Mouse (Mus musculus) lung, postnatal 0 days (tissue): ENCODE data around the gene Ctnna2. TPM values are rescaled to one million over a fixed set of nuclear protein-coding genes. Genes with fewer than 3 reads are reported as not detected.

Experiments
- ATAC-seq: fragments of 200-750 bp; cut with Nextera tagmentation; 2 replicates; pipeline ENCODE4 v1.8.0; 2017; ENCODE audit warnings: moderate library complexity
- DNase-seq: peaks from one replicate; pipeline ENCODE4 v3.0.0-alpha.2; 2016; ENCODE audit warnings: low spot score
- H3K27ac ChIP-seq: fragments of 300-500 bp; sonication (generic); 2 replicates; pipeline ENCODE4 v1.5.1; 2014; ENCODE audit warnings: antibody characterized with exemption, mild to moderate bottlenecking, low read length, mixed read lengths
- H3K27me3 ChIP-seq: fragments of 300-500 bp; sonication (generic); replicated peaks from 2 replicates; pipeline ENCODE4 v1.6.1; 2014; ENCODE audit warnings: low read length, mixed read lengths; ENCODE audit not compliant: insufficient read depth
- H3K36me3 ChIP-seq: fragments of 300-500 bp; sonication (generic); 2 replicates; pipeline ENCODE4 v1.6.1; 2014; ENCODE audit warnings: low read length, mixed read lengths; ENCODE audit not compliant: insufficient read depth
- H3K4me1 ChIP-seq: fragments of 300-500 bp; sonication (generic); 2 replicates; pipeline ENCODE4 v1.6.1; 2014; ENCODE audit warnings: antibody characterized with exemption, low read depth, low read length, mixed read lengths; ENCODE audit not compliant: insufficient read depth
- H3K4me2 ChIP-seq: fragments of 300-500 bp; sonication (generic); replicated peaks from 2 replicates; pipeline ENCODE4 v1.6.1; 2014; ENCODE audit warnings: low read depth, mild to moderate bottlenecking, low read length, moderate library complexity, mixed read lengths
- H3K4me3 ChIP-seq: fragments of 300-500 bp; sonication (generic); 2 replicates; pipeline ENCODE4 v1.5.1; 2014; ENCODE audit warnings: low read depth, low read length
- H3K9ac ChIP-seq: fragments of 300-500 bp; sonication (generic); replicated peaks from 2 replicates; pipeline ENCODE4 v1.6.1; 2014; ENCODE audit warnings: low read depth, mild to moderate bottlenecking
- H3K9me3 ChIP-seq: fragments of 300-500 bp; sonication (generic); 2 replicates; pipeline ENCODE4 v1.6.1; 2016; ENCODE audit warnings: low read length, mixed read lengths
- CTCF ChIP-seq: IDR thresholded peaks from 2 replicates; pipeline ENCODE4 v1.5.1; 2016; ENCODE audit warnings: antibody characterized with exemption, mild to moderate bottlenecking
- EP300 ChIP-seq: IDR thresholded peaks from 2 replicates; pipeline ENCODE4 v1.6.1; 2016; ENCODE audit warnings: antibody characterized with exemption, mild to moderate bottlenecking, control low read depth
- WGBS: fragments of 180-500 bp; shearing (Covaris S2); extraction: QIAGEN DNeasy Blood & Tissue Kit; methylation state at CpG from one replicate; pipeline ENCODE4 v1.1.7; 2014; 5-methylcytosine and 5-hydroxymethylcytosine counted together
- polyA plus RNA-seq: library from polyadenylated mRNA; unstranded; fragments of >200 nt; fragmentation: Nextera tagmentation; extraction: Ambion mirVana; gene quantifications from 2 replicates; pipeline ENCODE4 v1.2.1, GENCODE M21; 2015

Ctnna2 gene
- polyA plus RNA-seq, 1 experiment from 2014 or later: 0.06 TPM

- TF ChIP-seq CTCF (no peak), EP300 (no peak)
- DNase-seq: no peak
- Histone ChIP-seq H3K9me3 (no peaks in the 10 kb centered on the region), H3K27ac (no peak overlapping the region), H3K4me2 (no peak overlapping the region), H3K27me3 (no peaks in the 10 kb centered on the region), H3K4me1 (no peaks in the 10 kb centered on the region), H3K36me3 (no peaks in the 10 kb centered on the region), H3K4me3 (no peak overlapping the region), H3K9ac (no peak overlapping the region)
- no peak for ATAC-seq
- 71% methylated on average over 2 of the region's 2 CpGs for WGBS
These were observed 929.3 kb downstream of the Ctnna2 start for GRCm38 (mm10) chr6:77050193-77050592.

DNA sequence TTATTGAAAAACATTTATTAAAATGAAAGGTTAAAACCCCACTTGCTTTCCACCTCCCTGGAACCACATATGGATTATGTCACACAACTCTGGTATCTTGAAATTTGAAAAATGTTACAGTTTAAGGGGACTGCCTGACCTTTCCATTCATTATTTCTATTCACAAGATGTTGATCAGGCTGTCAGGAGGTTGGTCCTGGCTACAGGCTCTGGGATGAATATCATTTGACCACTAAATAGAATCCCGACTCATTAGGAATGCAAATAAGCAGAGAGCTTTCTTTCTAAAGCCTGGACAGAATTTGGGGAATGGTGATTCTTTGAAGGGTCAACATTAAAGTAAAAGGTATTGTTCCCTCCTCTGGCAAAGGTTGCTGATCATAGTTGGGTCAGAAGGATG is 931.9 kb downstream of the Ctnna2 start:
- ATAC-seq: no peak
- Histone ChIP-seq H3K4me3 (no peak overlapping the region), H3K36me3 (no peaks in the 10 kb centered on the region), H3K27me3 (no peaks in the 10 kb centered on the region), H3K4me2 (no peak overlapping the region), H3K4me1 (no peaks in the 10 kb centered on the region), H3K27ac (no peak overlapping the region), H3K9ac (no peak overlapping the region), H3K9me3 (no peaks in the 10 kb centered on the region)
- DNase-seq: no peak
- TF ChIP-seq EP300 (no peak), CTCF (no peak)
- WGBS: 64% methylated on average over 1 of the region's 1 CpGs

DNA sequence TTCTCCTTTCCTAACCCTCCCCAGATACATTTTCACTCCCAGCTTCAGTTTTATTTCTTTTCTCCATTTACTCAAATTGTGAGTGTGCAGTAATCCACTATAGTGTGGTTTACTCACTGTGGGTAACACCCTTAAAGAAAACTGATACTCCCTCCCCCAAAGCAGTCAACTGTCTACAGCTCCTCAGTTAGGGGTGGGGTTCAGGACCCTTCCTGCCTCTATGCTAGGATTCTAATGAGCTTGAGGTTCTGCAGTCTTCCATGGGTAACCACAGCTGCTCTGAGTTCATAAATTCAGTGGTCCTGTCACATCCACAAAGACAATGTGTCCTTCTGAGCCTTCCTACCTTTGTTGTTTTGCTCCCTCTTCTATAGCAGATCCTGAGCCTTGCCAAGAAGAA is 954.4 kb downstream of the Ctnna2 start:
- Histone ChIP-seq H3K9me3 (no peaks in the 10 kb centered on the region), H3K27ac (no peak overlapping the region), H3K36me3 (no peaks in the 10 kb centered on the region), H3K9ac (no peak overlapping the region), H3K4me2 (no peak overlapping the region), H3K4me1 (no peaks in the 10 kb centered on the region), H3K4me3 (no peak overlapping the region), H3K27me3 (no peaks in the 10 kb centered on the region)
- TF ChIP-seq CTCF (no peak), EP300 (no peak)
- ATAC-seq: no peak
- no peak for DNase-seq

DNA sequence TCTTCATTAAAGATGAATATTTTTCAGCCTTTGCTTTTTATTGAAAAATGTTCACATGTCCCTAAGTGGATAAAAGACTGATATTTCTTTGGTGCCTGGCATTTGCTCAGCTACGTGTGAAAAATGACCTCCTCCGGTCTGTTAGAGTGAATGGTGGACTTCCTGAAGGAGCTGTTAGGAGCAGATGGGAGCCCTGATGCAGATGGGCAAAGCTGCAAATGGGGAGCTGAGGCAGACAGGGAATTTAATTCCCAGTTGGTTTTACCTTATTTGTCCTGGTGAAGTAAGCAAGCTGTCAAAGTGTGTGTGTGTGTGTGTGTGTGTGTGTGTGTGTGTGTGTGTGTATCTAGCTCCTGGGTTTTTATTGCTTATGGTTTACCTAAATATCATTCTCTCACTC is 966.3 kb downstream of the Ctnna2 start:
- Histone ChIP-seq H3K36me3 (no peaks in the 10 kb centered on the region), H3K4me1 (no peaks in the 10 kb centered on the region), H3K9me3 (no peaks in the 10 kb centered on the region), H3K9ac (no peak overlapping the region), H3K27me3 (no peaks in the 10 kb centered on the region), H3K4me3 (no peak overlapping the region), H3K4me2 (no peak overlapping the region), H3K27ac (no peak overlapping the region)
- 51% methylated on average over 2 of the region's 2 CpGs for WGBS
- DNase-seq: no peak
- TF ChIP-seq CTCF: no peak
- TF ChIP-seq EP300: no peak
- ATAC-seq: no peak

- Histone ChIP-seq H3K9ac (no peak overlapping the region), H3K36me3 (no peaks in the 10 kb centered on the region), H3K4me3 (no peak overlapping the region), H3K27me3 (no peaks in the 10 kb centered on the region), H3K27ac (no peak overlapping the region), H3K4me1 (no peaks in the 10 kb centered on the region), H3K4me2 (no peak overlapping the region), H3K9me3 (no peaks in the 10 kb centered on the region)
- ATAC-seq: no peak
- WGBS: 100% methylated on average over 1 of the region's 1 CpGs
- TF ChIP-seq CTCF (no peak), EP300 (no peak)
- DNase-seq: no peak
These were observed 968.5 kb downstream of the Ctnna2 start for GRCm38 (mm10) chr6:77011001-77011400.

DNA sequence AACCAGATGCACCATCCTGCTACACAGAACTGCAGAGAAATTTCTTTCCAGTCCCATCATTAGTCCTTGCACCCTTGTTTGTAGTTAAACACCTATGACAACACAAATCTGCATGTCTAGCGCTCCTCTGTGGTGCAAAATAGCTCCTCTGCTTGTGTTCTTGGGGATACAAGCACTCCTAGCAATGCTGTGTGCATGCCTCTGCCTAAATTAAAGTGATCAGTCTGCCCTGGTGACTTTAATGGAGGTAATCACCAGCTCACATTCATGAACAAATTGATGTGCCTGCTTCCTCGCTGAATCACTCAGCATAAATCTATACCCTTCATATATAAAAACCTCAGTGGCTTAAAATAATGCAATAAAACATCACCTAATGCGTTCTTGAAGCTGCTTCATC is 987.4 kb downstream of the Ctnna2 start:
- Histone ChIP-seq H3K36me3 (no peaks in the 10 kb centered on the region), H3K9me3 (no peaks in the 10 kb centered on the region), H3K4me1 (no peaks in the 10 kb centered on the region), H3K27me3 (no peaks in the 10 kb centered on the region), H3K4me2 (no peak overlapping the region), H3K9ac (no peak overlapping the region), H3K27ac (no peak overlapping the region), H3K4me3 (no peak overlapping the region)
- TF ChIP-seq EP300 (no peak), CTCF (no peak)
- WGBS: 67% methylated on average over 3 of the region's 3 CpGs
- no peak for DNase-seq
- no peak for ATAC-seq

- Histone ChIP-seq H3K9ac (no peak overlapping the region), H3K36me3 (no peaks in the 10 kb centered on the region), H3K4me2 (no peak overlapping the region), H3K9me3 (no peaks in the 10 kb centered on the region), H3K27ac (no peak overlapping the region), H3K4me1 (no peaks in the 10 kb centered on the region), H3K4me3 (no peak overlapping the region), H3K27me3 (no peaks in the 10 kb centered on the region)
- 58% methylated on average over 4 of the region's 4 CpGs for WGBS
- ATAC-seq (no peak), DNase-seq (no peak)
- TF ChIP-seq EP300 (no peak), CTCF (no peak)
These were observed 994.7 kb downstream of the Ctnna2 start for GRCm38 (mm10) chr6:76984773-76985172.
